Mouse (Mus musculus) retina, embryonic 14.5 days (tissue): ENCODE measurements around the gene Gm6482.
"Not testable (repeated sequence)": the region's sequence is repeated elsewhere in the genome, so short reads cannot be mapped to it uniquely, and the experiment has no call there.

Experiments used
- DNase-seq: peaks from one replicate; pipeline ENCODE4 v3.0.0-alpha.2; 2015; ENCODE audit warnings: low spot score

The Gm6482 gene

GRCm38 (mm10) chr14:41408181-41408580 lies at the start of gene Gm6482:
Gm6482 (minus strand) TSS chr14:41408281.
- not testable (repeated sequence) for DNase-seq

GRCm38 (mm10) chr14:41453418-41453817 lies 45.3 kb upstream of the Gm6482 start, which contains the start of gene Gm7954:
Gm7954 (minus strand) TSS chr14:41453518.
- not testable (repeated sequence) for DNase-seq

GRCm38 (mm10) chr14:41425393-41426075 lies 17.5 kb upstream of the Gm6482 start:
- not testable (repeated sequence) for DNase-seq

- peak; percentile 1 for DNase-seq
Observed at GRCm38 (mm10) chr14:41424694-41425093, 16.6 kb upstream of the Gm6482 start.

- DNase-seq: not testable (repeated sequence)
Observed at GRCm38 (mm10) chr14:41386279-41386678, 21.8 kb downstream of the Gm6482 start, which contains the start of gene Gm7945. Gm7945 (minus strand) TSS chr14:41386379.
